ENCODE assay signal across 14 mouse cellular contexts in genomic region chr12:30450614-30451013, GRCm38 (mm10).
A peak's percentile ranks its signal among the peaks of the same experiment; 100 is the strongest.
DNase-seq lines count a peak whose midpoint lies in the region; ATAC-seq and TF ChIP-seq lines count a peak whose summit lies in the region.
"Had no signal": no experiment of that assay in that cellular context is flagged by ENCODE, and none has a peak within 500 bp of the region (broad histone marks: within the 10 kb centered on the region; RNA-seq: fewer than 3 reads in every experiment).

No protein-coding gene starts in this region.

- no peaks in the 10 kb centered on the region for H3K9me3 ChIP-seq in intestine, postnatal 0 days (ENCODE audit: control insufficient read depth)
- no peaks in the 10 kb centered on the region for H3K9me3 ChIP-seq in intestine, embryonic 16.5 days (ENCODE audit: control insufficient read depth, low read length)
- H3K9me3 ChIP-seq in lung, postnatal 0 days (ENCODE audit: low read length) = no peaks in the 10 kb centered on the region
- H3K9me3 ChIP-seq: heart, embryonic 12.5 days; hindbrain, embryonic 10.5 days; stomach, embryonic 15.5 days had no signal

- H3K9ac ChIP-seq in intestine, postnatal 0 days (ENCODE audit: low read depth, low read length) = no peak overlapping the region
- H3K9ac ChIP-seq in intestine, embryonic 16.5 days (ENCODE audit: low read depth, low read length) = no peak overlapping the region
- no peak overlapping the region for H3K9ac ChIP-seq in lung, postnatal 0 days (replicated peaks; ENCODE audit: low read depth)
- H3K9ac ChIP-seq: heart, embryonic 12.5 days; stomach, embryonic 15.5 days had no signal

- H3K4me1 ChIP-seq in intestine, postnatal 0 days (replicated peaks; ENCODE audit: control insufficient read depth, insufficient read depth, low read length) = no peaks in the 10 kb centered on the region
- H3K4me1 ChIP-seq in intestine, embryonic 16.5 days (ENCODE audit: control insufficient read depth, insufficient read depth, low read length) = no peaks in the 10 kb centered on the region
- H3K4me1 ChIP-seq in lung, postnatal 0 days (ENCODE audit: insufficient read depth, low read depth, low read length) = no peaks in the 10 kb centered on the region
- H3K4me1 ChIP-seq: heart, embryonic 12.5 days; hindbrain, embryonic 10.5 days; stomach, embryonic 15.5 days had no signal

- TF ChIP-seq CTCF in intestine, postnatal 0 days (IDR thresholded peaks at IDR 0.05; ENCODE audit: low read depth) = peak; percentile 61
- peak; percentile 62 for TF ChIP-seq CTCF in lung, postnatal 0 days (IDR thresholded peaks at IDR 0.05)

- peak; percentile 37 for DNase-seq in lung, postnatal 0 days (ENCODE audit: low spot score)
- no peak for DNase-seq in lung, adult 18-20 months
- DNase-seq in brain, adult 2 months (ENCODE audit: low read depth, low spot score) = peak; percentile 12
- DNase-seq in retina, postnatal 1 day = peak; percentile 10
- DNase-seq in left cerebral cortex, postnatal 10 days (ENCODE audit: extremely low spot score in 1 of 2, low spot score in 2 of 2) = no peak
- DNase-seq: adrenal gland, postnatal 10 days; gastrocnemius, postnatal 10 days; thymus, postnatal 36 days had no signal

- no peak overlapping the region for H3K27ac ChIP-seq in intestine, postnatal 0 days (ENCODE audit: low read depth, low read length)
- no peak overlapping the region for H3K27ac ChIP-seq in intestine, embryonic 16.5 days (ENCODE audit: low read length)
- no peak overlapping the region for H3K27ac ChIP-seq in lung, postnatal 0 days (ENCODE audit: low read length)
- H3K27ac ChIP-seq: hindbrain, embryonic 10.5 days; stomach, embryonic 15.5 days had no signal

- TF ChIP-seq EP300 in lung, postnatal 0 days (IDR thresholded peaks at IDR 0.05) = no peak

- no peak for ATAC-seq in intestine, postnatal 0 days
- no peak for ATAC-seq in intestine, embryonic 16.5 days
- no peak for ATAC-seq in lung, postnatal 0 days

- H3K4me2 ChIP-seq in intestine, postnatal 0 days (replicated peaks; ENCODE audit: low read depth) = no peak overlapping the region
- no peak overlapping the region for H3K4me2 ChIP-seq in intestine, embryonic 16.5 days (ENCODE audit: low read depth, low read length)
- no peak overlapping the region for H3K4me2 ChIP-seq in lung, postnatal 0 days (replicated peaks; ENCODE audit: low read depth, low read length)
- H3K4me2 ChIP-seq: heart, embryonic 12.5 days; stomach, embryonic 15.5 days had no signal

- intact Hi-C loops in left cerebral cortex, postnatal 10 days (cut with DNase I) = loop anchor here (10.0 kb wide), 1 partner anchor 124 kb away; no protein-coding TSS in a partner anchor

- no peak overlapping the region for H3K4me3 ChIP-seq in intestine, postnatal 0 days (ENCODE audit: low read depth, low read length)
- H3K4me3 ChIP-seq in intestine, embryonic 16.5 days (ENCODE audit: low read length) = no peak overlapping the region
- H3K4me3 ChIP-seq in lung, postnatal 0 days (ENCODE audit: low read depth, low read length) = no peak overlapping the region
- H3K4me3 ChIP-seq: heart, embryonic 12.5 days; hindbrain, embryonic 10.5 days; myocyte; stomach, embryonic 15.5 days had no signal

- H3K27me3 ChIP-seq in intestine, postnatal 0 days (replicated peaks; ENCODE audit: control insufficient read depth, insufficient read depth, low read length) = no peaks in the 10 kb centered on the region
- no peaks in the 10 kb centered on the region for H3K27me3 ChIP-seq in intestine, embryonic 16.5 days (replicated peaks; ENCODE audit: control insufficient read depth, insufficient read depth, low read length)
- H3K27me3 ChIP-seq in lung, postnatal 0 days (replicated peaks; ENCODE audit: insufficient read depth, low read length) = no peaks in the 10 kb centered on the region
- H3K27me3 ChIP-seq: heart, embryonic 12.5 days; stomach, embryonic 15.5 days had no signal

- H3K36me3 ChIP-seq in intestine, postnatal 0 days (ENCODE audit: control insufficient read depth, insufficient read depth) = no peaks in the 10 kb centered on the region
- no peaks in the 10 kb centered on the region for H3K36me3 ChIP-seq in intestine, embryonic 16.5 days (ENCODE audit: control insufficient read depth, insufficient read depth, low read length)
- H3K36me3 ChIP-seq in lung, postnatal 0 days (ENCODE audit: insufficient read depth, low read length) = no peaks in the 10 kb centered on the region
- H3K36me3 ChIP-seq: heart, embryonic 12.5 days; hindbrain, embryonic 10.5 days; stomach, embryonic 15.5 days had no signal

Comparison
In these comparisons a context has a peak if more than half of its experiments do, and no peak if none do; other contexts are left out.
1. DNase-seq: peak in lung, postnatal 0 days (single experiment), brain, adult 2 months (single experiment) and retina, postnatal 1 day (single experiment); none in lung, adult 18-20 months (0 of 2) and left cerebral cortex, postnatal 10 days (0 of 2).